Mouse (Mus musculus) kidney, adult 2 months (tissue): ENCODE measurements at regions not wholly inside any gene's neighbourhood (a gene's known extent, or its start where the extent isn't known, plus 50 kb on each side); places are given as distances from the start of the nearest gene placed in this dataset.

Experiments used
- DNase-seq: peaks from one replicate; pipeline ENCODE4 v3.0.0; 2021
- H3K27ac ChIP-seq: fragments of 200-500 bp; 2 replicates; pipeline ENCODE4 v1.5.1; 2012; ENCODE audit warnings: low read depth, low read length, control low read depth, inconsistent platforms; ENCODE audit not compliant: insufficient read depth
- H3K27me3 ChIP-seq: fragments of 200-500 bp; replicated peaks from 2 replicates; pipeline ENCODE4 v1.6.1; 2012; ENCODE audit warnings: mild to moderate bottlenecking, moderate library complexity, low read length, inconsistent platforms; ENCODE audit not compliant: control insufficient read depth, insufficient read depth
- H3K36me3 ChIP-seq: fragments of 200-500 bp; 2 replicates; pipeline ENCODE4 v1.6.1; 2012; ENCODE audit warnings: mild to moderate bottlenecking, moderate library complexity, low read length, inconsistent platforms; ENCODE audit not compliant: control insufficient read depth, insufficient read depth
- H3K4me1 ChIP-seq: fragments of 200-500 bp; 2 replicates; pipeline ENCODE4 v1.6.1; 2011; ENCODE audit warnings: low read length; ENCODE audit not compliant: control insufficient read depth, insufficient read depth
- H3K4me3 ChIP-seq: fragments of 200-500 bp; 2 replicates; pipeline ENCODE4 v1.5.1; 2011; ENCODE audit warnings: mild to moderate bottlenecking, low read depth, low read length, control low read depth; ENCODE audit not compliant: insufficient read depth
- CTCF ChIP-seq: fragments of 200-500 bp; conservative IDR thresholded peaks from 2 replicates; pipeline ENCODE4 v1.5.1; 2011; ENCODE audit warnings: low read depth, mild to moderate bottlenecking, control low read depth, low read length, moderate library complexity, mixed read lengths; ENCODE audit not compliant: insufficient read depth, insufficient read length
- POLR2A ChIP-seq: fragments of 200-500 bp; IDR thresholded peaks from one replicate; pipeline ENCODE4 v1.6.1; 2011; ENCODE audit warnings: low read depth, low read length, control low read depth
- WGBS: fragments of 180-500 bp; shearing (Covaris S2); methylation state at CpG from one replicate; pipeline ENCODE4 v1.1.7; 2018; 5-methylcytosine and 5-hydroxymethylcytosine counted together

DNA sequence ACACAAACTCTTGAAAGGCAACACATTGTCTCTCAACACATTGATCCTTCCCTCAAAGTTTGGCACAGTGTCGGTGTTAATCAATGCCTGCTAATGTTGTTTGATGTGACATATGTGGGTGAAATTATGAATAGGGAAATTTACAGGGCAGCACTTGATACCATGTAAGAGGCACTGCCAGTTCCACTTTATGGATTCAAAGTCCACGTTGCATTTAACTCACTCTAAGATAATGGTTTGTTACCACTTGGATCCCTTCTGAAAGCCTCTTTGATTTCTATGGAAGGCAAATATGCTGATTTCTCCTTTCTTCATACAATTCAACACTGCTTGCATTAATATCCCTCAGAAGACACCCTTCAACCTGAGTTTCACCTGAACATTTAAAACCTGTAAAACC, 395.6 kb upstream of the Adgra3 start:
- WGBS, result 81% methylated on average over 2 of the region's 2 CpGs
- Histone ChIP-seq H3K4me1 (no peaks in the 10 kb centered on the region), H3K27me3 (no peaks in the 10 kb centered on the region), H3K4me3 (no peak overlapping the region), H3K36me3 (no peaks in the 10 kb centered on the region), H3K27ac (no peak overlapping the region)
- no peak for DNase-seq
- TF ChIP-seq CTCF, result no peak
- no peak for TF ChIP-seq POLR2A

DNA sequence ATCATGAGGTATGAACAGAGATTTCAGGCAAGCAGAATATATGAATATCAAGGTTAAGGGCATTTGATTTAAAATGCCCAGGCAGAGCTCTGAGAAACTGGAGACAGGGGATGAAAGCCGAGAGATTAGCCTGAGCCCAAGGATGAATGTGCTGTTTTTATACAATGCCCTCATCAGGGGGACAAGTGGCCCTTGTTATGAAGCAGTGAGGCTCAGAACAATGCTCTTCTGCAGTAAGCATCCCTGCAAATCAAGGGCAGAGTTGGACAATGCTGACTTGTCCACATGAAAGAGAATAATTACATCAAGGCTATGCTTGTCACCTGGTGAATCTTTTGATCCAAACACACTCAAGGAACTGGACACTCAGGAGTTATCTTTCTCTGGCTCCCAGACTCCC, 348.1 kb upstream of the Adgra3 start:
- TF ChIP-seq CTCF (no peak), POLR2A (no peak)
- Histone ChIP-seq H3K36me3 (no peaks in the 10 kb centered on the region), H3K4me1 (no peaks in the 10 kb centered on the region), H3K4me3 (no peak overlapping the region), H3K27ac (no peak overlapping the region), H3K27me3 (no peaks in the 10 kb centered on the region)
- 84% methylated on average over 1 of the region's 1 CpGs for WGBS
- DNase-seq, result no peak

DNA sequence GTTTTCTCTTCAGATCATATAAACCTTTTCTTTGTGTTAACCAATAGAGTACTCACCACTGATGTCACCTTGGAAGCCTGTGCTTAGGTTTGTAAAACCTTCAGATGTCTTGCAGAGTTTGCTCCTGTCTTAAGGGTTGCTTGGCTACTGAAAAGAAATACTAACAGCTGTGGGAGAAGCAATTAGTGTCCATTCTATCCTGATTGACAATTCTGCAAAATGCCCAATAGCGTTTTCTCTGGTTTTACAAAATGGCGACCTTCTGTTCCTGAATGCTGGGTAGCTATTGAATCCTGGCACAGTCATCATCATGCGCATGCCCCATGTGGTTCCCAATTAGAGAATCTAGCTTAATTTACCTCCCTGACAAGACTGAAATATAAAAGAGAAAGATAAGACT, 347.7 kb upstream of the Adgra3 start:
- H3K27me3 ChIP-seq, result no peaks in the 10 kb centered on the region
- no peaks in the 10 kb centered on the region for H3K4me1 ChIP-seq
- no peaks in the 10 kb centered on the region for H3K36me3 ChIP-seq
- no peak for TF ChIP-seq POLR2A
- no peak overlapping the region for H3K4me3 ChIP-seq
- DNase-seq, result no peak
- H3K27ac ChIP-seq, result no peak overlapping the region
- WGBS, result 91% methylated on average over 3 of the region's 3 CpGs
